Mouse (Mus musculus) forebrain, embryonic 11.5 days (tissue): ENCODE data around the gene Metrnl. TPM values are rescaled to one million over a fixed set of nuclear protein-coding genes. Genes with fewer than 3 reads are reported as not detected.
"Not testable (repeated sequence)": the region's sequence is repeated elsewhere in the genome, so short reads cannot be mapped to it uniquely, and the experiment has no call there.

Source experiments
- ATAC-seq: fragments of 200-750 bp; cut with Nextera tagmentation; replicated peaks from 2 replicates; pipeline ENCODE4 v1.8.0; 2017; ENCODE audit warnings: moderate TSS enrichment; ENCODE audit not compliant: low FRiP score
- DNase-seq: peaks from one replicate; pipeline ENCODE4 v3.0.0-alpha.2; 2017; ENCODE audit warnings: low spot score
- H3K27ac ChIP-seq: fragments of 300-500 bp; sonication (generic); 2 replicates; pipeline ENCODE4 v1.5.1; 2014; ENCODE audit warnings: low read depth, low read length
- H3K27me3 ChIP-seq: fragments of 300-500 bp; sonication (generic); 2 replicates; pipeline ENCODE4 v1.6.1; 2014; ENCODE audit warnings: mild to moderate bottlenecking, low read length, mixed read lengths; ENCODE audit not compliant: control insufficient read depth, insufficient read depth
- H3K36me3 ChIP-seq: fragments of 300-500 bp; sonication (generic); 2 replicates; pipeline ENCODE4 v1.6.1; 2014; ENCODE audit warnings: mild to moderate bottlenecking, low read length, moderate library complexity, mixed read lengths; ENCODE audit not compliant: control insufficient read depth, insufficient read depth
- H3K4me1 ChIP-seq: fragments of 300-500 bp; sonication (generic); replicated peaks from 2 replicates; pipeline ENCODE4 v1.6.1; 2014; ENCODE audit warnings: low read length, mixed read lengths; ENCODE audit not compliant: control insufficient read depth, insufficient read depth
- H3K4me2 ChIP-seq: fragments of 300-500 bp; sonication (generic); 2 replicates; pipeline ENCODE4 v1.6.1; 2014; ENCODE audit warnings: low read depth, mild to moderate bottlenecking, low read length, moderate library complexity, mixed read lengths; ENCODE audit not compliant: severe bottlenecking
- H3K4me3 ChIP-seq: fragments of 300-500 bp; sonication (generic); 2 replicates; pipeline ENCODE4 v1.5.1; 2014; ENCODE audit warnings: low read depth, low read length
- H3K9ac ChIP-seq: fragments of 300-500 bp; sonication (generic); 2 replicates; pipeline ENCODE4 v1.6.1; 2014; ENCODE audit warnings: low read length
- H3K9me3 ChIP-seq: fragments of 300-500 bp; sonication (generic); 2 replicates; pipeline ENCODE4 v1.6.1; 2016; ENCODE audit warnings: low read length, mixed read lengths; ENCODE audit not compliant: control insufficient read depth
- WGBS: fragments of 180-500 bp; shearing (Covaris S2); extraction: QIAGEN DNeasy Blood & Tissue Kit; methylation state at CpG from one replicate; pipeline ENCODE4 v1.1.7; 2014; 5-methylcytosine and 5-hydroxymethylcytosine counted together
- polyA plus RNA-seq: library from polyadenylated mRNA; unstranded; fragments of >200 nt; fragmentation: Nextera tagmentation; extraction: Ambion mirVana; gene quantifications from 2 replicates; pipeline ENCODE4 v1.2.1, GENCODE M21; 2014

The Metrnl gene
- polyA plus RNA-seq, 1 experiment from 2014 or later: 4.8 TPM

GRCm38 (mm10) chr11:121658151-121658550, 43.2 kb upstream of the Metrnl start:
- Histone ChIP-seq H3K36me3 (no peaks in the 10 kb centered on the region), H3K27ac (no peak overlapping the region), H3K9ac (no peak overlapping the region), H3K4me1 (no peaks in the 10 kb centered on the region), H3K4me3 (no peak overlapping the region), H3K4me2 (no peak overlapping the region), H3K9me3 (no peaks in the 10 kb centered on the region), H3K27me3 (no peaks in the 10 kb centered on the region)
- DNase-seq (no peak), ATAC-seq (no peak)
- 65% methylated on average over 1 of the region's 1 CpGs for WGBS

- DNase-seq, H3K9ac ChIP-seq: not testable (repeated sequence)
Measured at GRCm38 (mm10) chr11:121660604-121661003, 40.7 kb upstream of the Metrnl start.

GRCm38 (mm10) chr11:121661116-121661515, 40.2 kb upstream of the Metrnl start:
- DNase-seq: no peak
- Histone ChIP-seq H3K36me3 (no peaks in the 10 kb centered on the region), H3K27me3 (no peaks in the 10 kb centered on the region), H3K4me3 (no peak overlapping the region), H3K4me1 (no peaks in the 10 kb centered on the region), H3K9ac (no peak overlapping the region), H3K4me2 (no peak overlapping the region), H3K9me3 (no peaks in the 10 kb centered on the region), H3K27ac (no peak overlapping the region)
- no peak for ATAC-seq
- 87% methylated on average over 2 of the region's 2 CpGs for WGBS

More at GRCm38 (mm10) chr11:121660604-121661003, 40.7 kb upstream of the Metrnl start:
- H3K4me1 ChIP-seq, H3K9me3 ChIP-seq, H3K27ac ChIP-seq, ATAC-seq, H3K4me2 ChIP-seq, H3K4me3 ChIP-seq, H3K27me3 ChIP-seq, H3K36me3 ChIP-seq: not testable (repeated sequence)
- WGBS: 97% methylated on average over 2 of the region's 2 CpGs

- Histone ChIP-seq H3K4me1 (no peaks in the 10 kb centered on the region; the same call in 1 of the 2 replicates), H3K36me3 (no peaks in the 10 kb centered on the region), H3K27me3 (no peaks in the 10 kb centered on the region), H3K9me3 (no peaks in the 10 kb centered on the region), H3K9ac (no peak overlapping the region), H3K4me2 (no peak overlapping the region), H3K4me3 (no peak overlapping the region), H3K27ac (no peak overlapping the region)
- DNase-seq (no peak), ATAC-seq (no peak)
- WGBS: 93% methylated on average over 4 of the region's 4 CpGs
Measured at GRCm38 (mm10) chr11:121667541-121667940, 33.8 kb upstream of the Metrnl start.

- Histone ChIP-seq H3K27ac (no peak overlapping the region), H3K4me2 (no peak overlapping the region), H3K27me3 (no peaks in the 10 kb centered on the region), H3K4me1 (no peaks in the 10 kb centered on the region; the same call in 1 of the 2 replicates), H3K9ac (no peak overlapping the region), H3K4me3 (no peak overlapping the region), H3K36me3 (no peaks in the 10 kb centered on the region), H3K9me3 (no peaks in the 10 kb centered on the region)
- ATAC-seq: no peak
- no peak for DNase-seq
- 91% methylated on average over 5 of the region's 5 CpGs for whole genome bisulfite sequencing
Measured at GRCm38 (mm10) chr11:121668776-121669175, 32.6 kb upstream of the Metrnl start.

- H3K4me1 ChIP-seq: no peaks in the 10 kb centered on the region; the same call in 1 of the 2 replicates
- H3K9me3 ChIP-seq: no peaks in the 10 kb centered on the region
- H3K4me3 ChIP-seq: no peak overlapping the region
- H3K4me2 ChIP-seq: no peak overlapping the region
- ATAC-seq (no peak), DNase-seq (no peak)
- no peak overlapping the region for H3K9ac ChIP-seq
- no peaks in the 10 kb centered on the region for H3K36me3 ChIP-seq
- no peak overlapping the region for H3K27ac ChIP-seq
- 95% methylated on average over 5 of the region's 5 CpGs for WGBS
- H3K27me3 ChIP-seq: no peaks in the 10 kb centered on the region
Measured at GRCm38 (mm10) chr11:121670926-121671325, 30.4 kb upstream of the Metrnl start.

GRCm38 (mm10) chr11:121672312-121672989, 28.9 kb upstream of the Metrnl start:
- 3% methylated on average over 22 of the region's 22 CpGs for WGBS
- peak overlapping the region; percentile 78 for H3K9ac ChIP-seq
- ATAC-seq: peak; percentile 50; the same call in 1 of the 2 replicates

GRCm38 (mm10) chr11:121672990-121673572, 28.3 kb upstream of the Metrnl start, which contains the start of gene B3gntl1:
B3gntl1 (minus strand) TSS chr11:121673153.
- Histone ChIP-seq H3K27ac (peak within 1 kb of the TSS; percentile 79), H3K9me3 (no peaks in the 10 kb centered on the region)
- under 1% methylated on average over 46 of the region's 46 CpGs for WGBS

More at GRCm38 (mm10) chr11:121672312-121672989, 28.9 kb upstream of the Metrnl start:
- Histone ChIP-seq H3K9me3 (no peaks in the 10 kb centered on the region), H3K4me3 (peak overlapping the region; percentile 68), H3K27ac (peak overlapping the region; percentile 79), H3K4me1 (no peaks in the 10 kb centered on the region; the same call in 1 of the 2 replicates), H3K4me2 (peak overlapping the region; percentile 76), H3K27me3 (no peaks in the 10 kb centered on the region), H3K36me3 (no peaks in the 10 kb centered on the region)
- DNase-seq: no peak

More at GRCm38 (mm10) chr11:121672990-121673572, 28.3 kb upstream of the Metrnl start, which contains the start of gene B3gntl1:
- peak; percentile 98 for DNase-seq
- peak within 1 kb of the TSS; percentile 68 for H3K4me3 ChIP-seq
- peak within 1 kb of the TSS; percentile 78 for H3K9ac ChIP-seq
- ATAC-seq: peak; percentile 100
- peak within 1 kb of the TSS; percentile 76 for H3K4me2 ChIP-seq
- H3K4me1 ChIP-seq: no peaks in the 10 kb centered on the region; the same call in 1 of the 2 replicates
- H3K36me3 ChIP-seq: no peaks in the 10 kb centered on the region
- no peaks in the 10 kb centered on the region for H3K27me3 ChIP-seq
